Mouse (Mus musculus): Measurements from ENCODE around the gene Hspe1. TPM values are rescaled to one million over a fixed set of nuclear protein-coding genes. Genes with fewer than 3 reads are reported as not detected.
"Not testable (repeated sequence)": the region's sequence is repeated elsewhere in the genome, so short reads cannot be mapped to it uniquely, and the experiment has no call there.

Hspe1 gene
- total and polyA plus RNA-seq, 3 experiments = 81.1 to 826 (median 618) TPM

GRCm38 (mm10) chr1:55085781-55086366, 2.1 kb upstream of the Hspe1 start:
- DNase-seq = peak; percentile 39

GRCm38 (mm10) chr1:55086868-55087400, 998 bp upstream of the Hspe1 start:
- peak; percentile 69 for DNase-seq

GRCm38 (mm10) chr1:55087401-55087904, 479 bp upstream of the Hspe1 start:
- no peak for DNase-seq

GRCm38 (mm10) chr1:55088611-55089497, 922 bp downstream of the Hspe1 start:
- no peak for DNase-seq

GRCm38 (mm10) chr1:55089498-55090064, 1.6 kb downstream of the Hspe1 start:
- peak; percentile 54 for DNase-seq

- DNase-seq = peak; percentile 71
Measured at GRCm38 (mm10) chr1:55092056-55092455, 4.1 kb downstream of the Hspe1 start.

GRCm38 (mm10) chr1:55092469-55092868, 4.5 kb downstream of the Hspe1 start:
- no peak for DNase-seq

GRCm38 (mm10) chr1:55106919-55107585, 19.1 kb downstream of the Hspe1 start:
- no peak for DNase-seq

GRCm38 (mm10) chr1:55107644-55108043, 19.7 kb downstream of the Hspe1 start:
- no peak for DNase-seq

- no peak for DNase-seq
Measured at GRCm38 (mm10) chr1:55108473-55108872, 20.5 kb downstream of the Hspe1 start.

GRCm38 (mm10) chr1:55109066-55109766, 21.3 kb downstream of the Hspe1 start:
- DNase-seq = no peak

GRCm38 (mm10) chr1:55123046-55123445, 35.1 kb downstream of the Hspe1 start:
- peak; percentile 75 for DNase-seq

GRCm38 (mm10) chr1:55123561-55123960, 35.6 kb downstream of the Hspe1 start:
- peak; percentile 71 for DNase-seq

- DNase-seq = not testable (repeated sequence)
Measured at GRCm38 (mm10) chr1:55124136-55124535, 36.2 kb downstream of the Hspe1 start.

- peak; percentile 48 for DNase-seq
Measured at GRCm38 (mm10) chr1:55129716-55130115, 41.8 kb downstream of the Hspe1 start.

GRCm38 (mm10) chr1:55130190-55130916, 42.4 kb downstream of the Hspe1 start:
- DNase-seq = no peak

GRCm38 (mm10) chr1:55130943-55131401, 43.0 kb downstream of the Hspe1 start, which contains the start of gene Mob4:
TSS of gene Mob4 (plus strand) at chr1:55131231.
- DNase-seq = peak; percentile 97

GRCm38 (mm10) chr1:55131424-55132014, 43.6 kb downstream of the Hspe1 start:
- DNase-seq = no peak

- no peak for DNase-seq
Measured at GRCm38 (mm10) chr1:55132308-55132707, 44.4 kb downstream of the Hspe1 start.

GRCm38 (mm10) chr1:55133173-55133572, 45.2 kb downstream of the Hspe1 start:
- DNase-seq = peak; percentile 53
